Mouse (Mus musculus) lung, postnatal 0 days (tissue): Measurements from ENCODE around the gene Tmem79.
"Not testable (repeated sequence)": the region's sequence is repeated elsewhere in the genome, so short reads cannot be mapped to it uniquely, and the experiment has no call there.

Experiments
- CTCF ChIP-seq: IDR thresholded peaks from 2 replicates; pipeline ENCODE4 v1.5.1; 2016; ENCODE audit warnings: antibody characterized with exemption, mild to moderate bottlenecking
- EP300 ChIP-seq: IDR thresholded peaks from 2 replicates; pipeline ENCODE4 v1.6.1; 2016; ENCODE audit warnings: antibody characterized with exemption, mild to moderate bottlenecking, control low read depth

DNA sequence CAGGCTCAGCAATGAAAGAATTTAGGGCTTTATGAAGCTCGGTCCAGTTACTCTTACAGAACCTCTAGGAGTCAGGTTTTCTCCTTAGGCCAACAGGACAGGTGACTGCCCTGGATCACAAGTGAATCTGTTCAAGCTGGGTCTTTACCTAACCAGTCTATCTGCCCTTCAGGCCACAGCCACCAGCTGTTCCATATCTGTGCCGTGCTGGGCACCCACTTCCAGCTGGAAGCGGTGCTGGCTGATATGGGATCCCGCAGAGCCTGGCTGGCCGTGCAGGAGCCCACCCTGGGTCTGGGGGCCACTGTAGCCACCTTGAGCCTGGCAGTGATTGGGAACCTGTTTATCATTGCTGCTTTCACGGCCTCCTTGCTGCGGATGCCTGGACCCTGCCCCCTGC lies 31.6 kb upstream of the Tmem79 start:
- TF ChIP-seq CTCF, EP300: not testable (repeated sequence)
